Mouse (Mus musculus): Measurements from ENCODE around the gene Dusp7.

DNA sequence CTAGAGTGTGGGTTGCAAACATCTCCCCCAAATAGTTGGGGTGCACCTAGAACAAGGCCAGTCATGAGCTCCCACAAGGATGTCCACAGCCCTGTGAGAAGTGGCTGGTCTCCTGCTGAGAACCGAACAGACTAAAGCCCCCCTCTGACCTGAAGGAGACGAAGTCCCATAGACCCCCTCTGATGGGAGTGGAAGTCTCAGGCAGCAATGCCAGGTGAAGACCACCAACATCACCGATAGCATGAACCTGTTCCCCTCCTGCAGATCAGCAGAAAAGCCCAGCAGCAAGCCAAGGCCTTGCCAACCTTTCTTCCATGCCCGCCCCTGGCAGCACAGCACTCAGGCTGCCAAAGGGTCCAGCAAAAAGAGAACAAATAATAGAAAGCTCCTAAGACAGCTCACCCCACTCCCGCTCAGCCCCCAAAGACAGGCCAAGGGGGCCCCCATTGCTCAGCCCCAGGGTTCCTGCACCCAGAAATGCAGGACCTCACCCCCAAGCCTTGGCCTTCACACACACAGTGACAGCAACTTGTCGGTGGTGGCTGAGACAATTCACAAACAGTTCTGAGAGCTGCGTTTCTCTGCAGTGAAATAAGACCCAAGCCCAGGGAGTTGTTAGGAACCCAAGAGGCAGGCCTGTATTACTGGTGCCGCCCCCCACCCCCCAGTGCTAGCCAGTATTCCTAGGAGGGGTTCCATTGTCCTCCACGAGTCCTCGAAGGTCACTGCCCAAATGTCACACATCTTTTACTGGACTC lies 13.0 kb upstream of the Dusp7 start:
- TF ChIP-seq USF1 (IDR thresholded peaks at IDR 0.05; ENCODE audit: low read depth, low read length) (no peak), USF2 (conservative IDR thresholded peaks at IDR 0.05; ENCODE audit: low read depth, low read length) (no peak)

Data from CH12.LX (cell line).